Mouse (Mus musculus) ovary, postnatal 14 days (tissue): ENCODE results near the gene Rasgrf2.

Experiments used
- DNase-seq: peaks from one replicate; pipeline ENCODE4 v3.0.0; 2022; ENCODE audit warnings: low spot score

Rasgrf2 gene

DNA sequence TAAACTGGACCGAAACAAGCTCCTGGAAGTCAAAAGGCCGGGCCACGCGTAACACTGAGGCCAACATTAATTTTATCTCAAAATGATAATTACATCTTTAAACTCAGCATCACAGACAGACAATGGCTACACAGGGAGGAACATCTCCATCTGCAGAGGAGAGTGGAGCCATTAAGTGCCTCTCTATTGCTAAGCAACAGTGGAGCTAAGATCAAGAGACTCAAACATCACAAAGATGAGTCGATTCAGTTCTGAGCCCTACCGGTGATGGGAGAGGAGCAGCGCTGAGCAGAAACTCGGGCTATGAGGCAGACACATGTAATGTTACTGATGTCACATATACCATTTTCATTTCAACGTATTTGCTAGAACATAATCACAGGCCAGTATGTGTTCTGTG lies 191.3 kb downstream of the Rasgrf2 start:
- no peak for DNase-seq

DNA sequence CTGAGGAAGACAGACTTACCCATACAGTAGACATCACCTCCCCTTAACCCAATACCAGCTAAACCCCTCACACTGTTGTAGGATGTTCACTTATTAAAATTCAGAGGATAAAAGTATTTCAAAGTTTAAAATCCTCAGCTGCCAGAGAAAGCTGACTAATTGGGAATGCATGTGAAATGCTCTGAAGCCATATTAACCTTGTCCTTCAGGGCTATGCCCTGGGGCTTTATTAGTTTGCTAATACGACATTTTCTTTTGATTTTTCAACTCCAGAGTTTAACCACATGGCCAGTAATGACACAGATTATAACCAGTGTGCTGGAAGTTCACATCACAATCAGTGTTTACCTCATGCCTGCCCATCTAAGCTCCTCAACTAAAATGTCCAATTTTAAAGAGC lies 192.6 kb downstream of the Rasgrf2 start:
- no peak for DNase-seq

DNA sequence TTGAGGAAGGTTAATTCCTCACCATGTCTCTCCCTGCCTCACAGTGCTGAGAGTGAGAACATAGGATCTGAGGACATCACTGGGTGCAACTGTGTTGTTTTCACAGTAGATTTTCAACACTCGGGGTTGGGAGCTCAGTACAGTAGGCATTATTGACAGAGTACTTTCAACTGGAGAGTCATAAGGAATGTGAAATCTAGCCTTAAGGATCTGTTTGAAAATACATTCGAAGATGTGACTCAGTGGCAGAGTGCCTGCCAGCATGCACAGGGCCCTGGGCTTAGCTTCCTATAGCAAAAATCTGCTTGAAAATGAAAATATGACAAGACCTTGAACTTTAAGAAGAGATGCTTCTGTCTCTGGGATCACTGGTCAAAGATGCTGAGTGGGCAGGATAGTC lies 194.2 kb downstream of the Rasgrf2 start:
- no peak for DNase-seq

DNA sequence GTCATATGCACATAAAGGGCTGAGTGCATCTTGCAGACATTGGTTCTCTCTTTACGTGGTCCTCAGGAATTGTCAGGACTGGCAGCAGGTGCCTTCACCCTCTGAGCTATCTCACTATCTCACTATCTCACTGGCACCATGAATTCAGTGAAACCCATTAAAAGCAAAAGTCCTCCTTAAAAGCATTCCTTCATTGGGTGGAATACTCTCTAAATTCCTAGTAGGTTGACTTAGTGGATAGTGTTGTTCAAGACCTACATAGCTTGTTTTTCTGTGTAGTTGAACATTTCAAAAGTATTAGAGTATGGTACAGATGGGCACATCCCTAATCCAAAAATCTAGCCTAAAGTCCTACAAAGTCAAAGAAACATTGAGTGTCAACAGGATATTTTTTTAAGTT lies 199.3 kb downstream of the Rasgrf2 start:
- no peak for DNase-seq

DNA sequence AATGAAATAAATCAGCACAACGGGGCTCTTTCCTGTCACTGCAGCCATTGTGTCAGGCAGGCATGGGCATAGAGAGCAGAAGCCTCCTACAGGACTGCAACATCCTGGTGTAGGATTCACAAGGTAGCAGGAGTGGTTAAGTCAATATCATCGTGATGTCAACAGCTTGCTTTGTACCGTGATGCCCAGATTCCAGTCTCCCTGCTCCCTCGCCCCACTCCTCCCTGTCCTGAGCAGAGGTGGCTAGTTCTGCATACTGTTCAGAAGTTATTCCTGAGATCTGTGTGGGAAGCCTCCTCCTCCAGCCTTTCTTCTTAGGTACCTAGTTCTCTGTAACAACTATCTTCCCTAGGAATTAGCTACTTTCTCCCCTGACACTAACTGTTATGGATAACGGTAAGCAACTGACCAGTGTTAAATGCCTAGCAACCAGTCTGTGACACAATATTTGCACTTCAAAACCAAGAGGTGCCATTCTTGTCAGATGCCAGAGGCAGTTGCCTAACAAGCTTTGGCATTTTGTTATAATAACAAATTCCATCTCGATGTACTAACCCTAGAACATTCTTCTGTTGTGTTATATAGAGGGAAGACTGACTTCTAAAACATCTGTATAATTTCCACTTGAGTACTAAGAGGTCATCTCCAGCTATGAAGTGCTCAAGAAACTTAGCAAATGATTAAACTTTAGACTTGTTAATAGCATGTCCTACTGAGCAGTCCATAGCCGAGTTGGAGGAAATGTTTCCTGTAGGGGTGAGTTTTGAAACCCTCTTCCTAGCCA lies 201.3 kb downstream of the Rasgrf2 start:
- DNase-seq, result no peak

DNA sequence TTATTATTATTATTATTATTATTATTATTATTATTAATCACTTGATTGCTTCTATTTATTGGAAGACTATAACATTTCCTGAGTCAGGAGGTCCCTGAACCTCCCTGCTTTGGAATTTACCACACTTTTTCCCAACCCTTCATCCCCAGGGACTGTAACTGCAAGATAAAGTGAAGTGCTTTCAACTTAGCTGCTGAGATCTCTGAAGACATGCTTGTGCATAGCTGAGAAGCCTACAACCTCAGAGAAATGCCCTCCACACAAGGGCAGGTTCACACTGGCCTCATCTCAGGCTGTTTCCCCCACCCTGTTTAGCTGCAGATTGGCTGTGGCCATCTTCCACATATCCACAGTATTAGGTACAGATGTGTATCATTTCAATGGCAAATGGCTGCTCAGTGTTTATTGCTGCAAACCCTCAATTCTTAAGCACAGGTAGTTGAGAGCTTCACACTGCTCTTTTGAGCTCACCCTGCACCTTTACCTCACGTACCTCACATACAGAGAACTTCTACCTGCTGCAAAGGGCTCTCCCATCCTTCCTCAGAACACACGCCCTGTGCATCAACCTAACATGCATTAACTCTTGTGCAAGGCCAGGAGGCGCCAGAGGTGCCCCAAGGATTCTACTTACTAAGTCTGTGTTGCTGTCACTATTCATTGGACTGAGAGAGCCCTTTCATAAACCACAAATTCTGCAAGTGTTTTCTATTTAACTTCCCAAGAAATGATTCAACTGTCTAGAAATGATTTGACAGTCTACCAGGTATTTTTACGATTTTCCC lies 202.7 kb downstream of the Rasgrf2 start:
- DNase-seq, result no peak

DNA sequence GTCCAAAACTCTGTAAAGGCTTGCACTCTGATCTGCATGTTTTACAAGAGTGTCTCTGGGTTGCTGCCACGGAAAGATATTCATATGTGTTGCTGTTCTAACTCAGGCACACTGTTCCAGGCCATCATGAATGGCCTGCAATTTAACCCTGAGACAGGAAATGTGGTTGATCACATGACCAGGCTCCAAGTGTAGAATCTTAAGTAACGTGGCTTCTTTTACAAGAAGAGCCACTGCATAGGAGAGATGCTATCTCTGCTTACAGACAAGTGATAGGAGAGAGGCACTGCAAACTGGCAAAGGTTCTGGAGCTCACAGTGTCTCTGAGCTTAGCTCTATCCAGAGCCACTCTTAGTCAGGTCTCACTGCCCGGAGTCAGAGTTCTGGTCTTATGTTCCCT lies 210.4 kb downstream of the Rasgrf2 start:
- DNase-seq, result no peak

DNA sequence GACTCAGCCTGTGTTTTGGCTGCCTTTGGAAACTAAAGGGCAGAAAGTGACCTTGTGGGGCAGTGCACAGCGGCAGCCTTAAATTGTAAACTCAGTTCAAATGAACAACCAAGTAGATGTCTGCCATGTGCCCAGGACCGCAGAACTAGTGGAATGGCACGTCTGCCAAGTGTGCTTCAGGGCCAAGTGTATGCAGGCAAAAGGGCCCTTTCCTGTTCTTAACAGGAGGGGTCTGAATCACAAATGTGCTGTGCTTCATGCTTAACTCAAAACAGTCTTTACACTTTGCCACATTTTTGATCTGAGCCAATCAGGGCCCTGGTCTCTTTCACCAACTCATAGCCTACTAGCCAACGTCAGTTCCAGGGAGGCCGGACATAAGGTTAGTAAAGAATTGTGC lies 212.7 kb downstream of the Rasgrf2 start:
- no peak for DNase-seq

DNA sequence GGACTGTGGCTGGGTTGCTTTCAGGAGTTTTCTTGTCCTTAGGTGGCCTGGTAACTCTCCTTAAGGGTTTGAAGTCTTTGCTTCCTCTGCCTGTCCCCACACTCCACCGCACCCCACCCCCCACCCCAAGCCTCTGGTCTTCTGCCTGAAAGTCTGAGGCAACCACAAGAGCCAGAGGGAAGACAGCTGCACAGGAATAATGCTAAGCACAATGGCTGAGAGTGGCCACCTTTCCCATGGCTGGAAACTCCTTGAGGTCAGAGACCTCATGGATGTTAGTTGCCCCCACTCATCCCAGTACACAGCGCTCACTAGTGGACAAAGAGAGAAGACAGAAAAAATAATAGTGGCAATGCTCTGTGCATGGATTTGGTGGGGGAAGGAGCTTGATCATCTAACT lies 213.6 kb downstream of the Rasgrf2 start:
- DNase-seq, result no peak

DNA sequence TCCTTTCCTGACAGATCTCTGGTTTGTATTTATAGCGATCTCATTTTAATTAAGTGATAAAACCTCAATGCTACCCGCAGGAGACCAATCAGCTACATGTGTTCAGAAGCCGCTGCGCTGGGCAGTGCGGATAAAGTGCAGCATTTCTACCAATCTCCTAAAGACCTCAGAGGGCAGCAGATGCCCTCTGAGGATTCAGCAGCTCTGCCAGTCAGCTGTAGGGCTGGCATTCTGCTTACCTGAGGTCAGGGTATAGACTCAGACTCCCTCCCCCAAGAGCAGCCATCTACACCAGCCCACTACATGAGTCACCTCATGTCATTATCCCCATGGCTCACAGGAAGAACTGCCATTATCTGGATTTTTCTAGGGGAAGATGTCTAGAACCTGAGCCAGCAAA lies 215.1 kb downstream of the Rasgrf2 start:
- no peak for DNase-seq

DNA sequence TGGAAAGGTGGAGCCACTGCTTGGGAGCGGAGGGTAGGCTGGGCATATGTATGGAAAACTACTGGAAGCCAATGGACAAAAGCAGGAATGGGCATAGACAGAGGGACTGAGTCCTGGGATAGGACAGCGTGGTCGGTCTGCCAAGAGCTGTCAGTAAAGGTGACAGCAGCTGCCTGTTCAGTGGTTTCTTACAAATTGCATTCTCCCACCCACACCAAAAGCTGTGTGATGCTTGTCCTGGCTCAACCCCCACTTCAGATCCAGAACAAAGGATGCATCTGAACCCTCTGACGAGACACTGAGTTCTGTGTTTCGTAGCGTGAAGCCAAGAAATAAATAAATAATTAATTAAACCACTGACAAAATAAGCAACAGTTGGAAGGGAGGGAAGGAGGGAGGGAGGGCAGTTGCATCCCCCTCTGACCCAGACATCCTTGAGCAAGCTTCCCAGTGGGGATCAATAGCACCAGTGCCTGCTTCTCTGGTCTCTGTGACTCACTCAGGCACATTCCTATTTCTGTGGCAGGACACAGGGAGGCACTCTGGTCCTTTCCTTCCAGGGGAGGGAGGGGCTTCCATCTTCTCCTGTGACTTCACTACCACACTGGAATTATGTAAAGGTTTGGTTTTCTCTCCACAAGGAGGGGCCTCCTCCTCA lies 215.7 kb downstream of the Rasgrf2 start:
- no peak for DNase-seq

DNA sequence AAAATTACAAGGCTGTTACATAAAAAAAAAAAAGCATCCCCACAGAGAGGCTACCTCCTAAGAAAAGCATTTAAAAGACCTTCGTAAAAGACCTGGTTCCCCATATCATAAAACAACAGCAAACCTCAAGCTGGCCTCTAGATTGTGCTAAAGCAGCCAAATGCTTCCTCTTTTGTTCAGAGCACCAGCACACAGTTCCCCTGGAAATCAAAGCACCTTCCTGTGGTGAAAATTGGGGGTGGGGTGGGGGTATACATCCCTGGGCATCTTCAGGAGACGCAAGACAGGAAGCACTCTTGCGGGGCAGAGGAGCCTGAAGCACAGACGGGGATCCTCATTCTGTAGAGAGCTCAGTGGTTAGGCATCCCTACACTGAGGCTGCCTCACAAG lies 216.3 kb downstream of the Rasgrf2 start:
- DNase-seq, result no peak

DNA sequence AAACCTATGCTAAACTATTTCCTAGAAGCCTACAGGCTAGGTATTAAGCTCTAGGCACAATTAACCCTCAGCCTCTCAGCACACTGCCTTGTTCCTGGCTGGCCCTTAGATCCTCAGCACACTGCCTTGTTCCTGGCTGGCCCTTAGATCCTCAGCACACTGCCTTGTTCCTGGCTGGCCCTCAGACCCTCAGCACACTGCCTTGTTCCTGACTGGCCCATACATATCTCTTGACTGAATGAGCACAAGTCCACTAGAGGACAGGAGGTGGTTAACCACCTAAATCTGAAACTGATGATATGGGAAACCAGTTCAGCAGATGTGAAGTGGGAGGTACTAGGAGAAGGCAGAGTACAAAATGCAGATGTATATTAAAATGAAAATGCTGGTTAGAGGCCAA lies 219.8 kb downstream of the Rasgrf2 start:
- DNase-seq, result no peak

DNA sequence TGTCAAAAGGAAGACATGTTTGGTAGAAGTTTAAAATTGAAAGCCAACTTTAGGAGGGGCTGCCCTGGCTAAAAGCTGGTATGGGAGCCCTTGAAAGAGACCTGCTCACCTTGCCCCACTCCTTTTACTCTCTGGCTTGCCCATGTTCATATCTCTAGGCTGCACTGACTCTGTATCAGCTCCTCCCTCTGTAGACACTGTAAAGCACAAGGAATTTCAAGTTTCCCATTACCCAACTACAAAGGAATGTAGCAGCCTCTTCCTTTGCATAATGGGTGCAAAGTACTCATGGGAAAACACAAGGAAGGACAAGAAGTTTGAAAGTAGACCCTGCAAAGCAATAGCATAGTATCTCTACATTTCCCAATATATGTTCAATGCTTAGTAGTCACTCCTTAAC lies 220.2 kb downstream of the Rasgrf2 start:
- no peak for DNase-seq

DNA sequence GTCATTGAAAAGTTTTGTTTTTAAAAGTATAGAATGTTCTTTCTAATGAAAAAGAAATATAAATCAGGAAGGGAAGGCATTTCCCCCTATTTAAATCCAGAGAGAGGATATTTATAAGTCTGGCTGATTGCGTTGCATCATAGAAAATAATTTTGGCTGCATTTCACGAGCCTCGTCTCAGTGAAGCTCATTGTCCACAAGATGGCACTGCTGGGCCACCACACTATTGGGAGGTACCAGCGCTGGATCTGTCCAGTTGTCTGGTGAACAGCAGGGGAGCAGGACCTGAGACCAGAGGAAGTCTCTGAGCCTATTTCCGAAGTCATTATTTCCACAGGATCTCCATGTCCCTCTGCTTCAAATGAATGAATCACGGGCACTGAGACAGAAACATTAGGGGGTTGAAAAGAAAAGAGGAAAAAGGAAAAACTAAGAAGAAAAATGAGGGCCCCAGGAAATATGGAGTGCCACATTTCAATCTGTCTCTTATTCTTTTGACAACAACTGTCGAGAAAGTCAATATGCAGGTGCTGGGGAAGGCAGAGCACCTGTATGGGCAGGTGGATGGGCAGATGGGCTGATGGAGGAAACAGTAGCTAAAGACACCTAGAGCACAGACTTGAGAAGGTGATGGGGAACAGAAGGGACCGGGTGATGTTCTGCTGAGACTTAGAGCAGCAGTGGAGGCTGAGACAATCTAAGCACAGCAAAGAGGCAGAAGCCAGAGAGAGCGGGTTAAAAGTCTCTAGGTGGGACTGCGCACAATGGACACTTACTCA lies 223.1 kb downstream of the Rasgrf2 start:
- peak; percentile 64 for DNase-seq

DNA sequence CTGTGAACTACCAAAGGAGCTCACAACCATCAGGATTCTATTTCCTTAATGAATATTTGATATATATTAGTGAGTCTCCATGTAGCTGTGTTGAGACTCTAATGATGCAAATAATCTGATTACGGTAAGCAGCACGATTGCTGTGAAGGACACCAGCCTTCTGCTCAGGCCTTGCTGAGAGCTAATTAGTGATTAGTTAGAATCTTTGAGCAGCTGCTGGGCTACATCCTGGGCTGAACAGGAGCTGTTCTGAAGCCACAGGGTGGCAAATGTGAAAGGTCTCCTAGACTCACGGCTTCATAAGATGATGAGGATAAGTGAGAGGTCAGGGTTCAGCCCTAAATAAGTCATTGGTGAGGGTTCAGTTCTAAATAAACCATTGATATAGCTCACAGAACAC lies 225.1 kb downstream of the Rasgrf2 start:
- DNase-seq, result no peak

DNA sequence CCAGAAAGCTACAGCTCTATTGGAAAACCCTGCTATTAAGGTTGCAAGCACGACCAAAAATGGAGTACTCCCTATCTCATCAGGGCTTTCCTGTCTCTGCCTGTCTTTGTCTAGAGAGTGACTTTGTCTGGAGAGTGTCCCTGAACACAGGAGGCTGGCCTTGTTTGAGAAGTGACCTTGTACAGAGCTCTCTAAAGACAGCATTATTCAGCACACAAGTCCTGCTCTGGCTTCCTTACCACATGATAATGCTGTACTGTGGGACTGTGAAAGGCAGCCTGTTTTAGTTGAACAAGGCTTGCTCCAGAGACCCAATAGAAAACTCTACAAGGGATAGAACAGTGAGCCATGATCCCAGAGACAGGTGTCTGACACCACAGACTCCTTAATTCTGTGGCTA lies 235.0 kb downstream of the Rasgrf2 start:
- no peak for DNase-seq

DNA sequence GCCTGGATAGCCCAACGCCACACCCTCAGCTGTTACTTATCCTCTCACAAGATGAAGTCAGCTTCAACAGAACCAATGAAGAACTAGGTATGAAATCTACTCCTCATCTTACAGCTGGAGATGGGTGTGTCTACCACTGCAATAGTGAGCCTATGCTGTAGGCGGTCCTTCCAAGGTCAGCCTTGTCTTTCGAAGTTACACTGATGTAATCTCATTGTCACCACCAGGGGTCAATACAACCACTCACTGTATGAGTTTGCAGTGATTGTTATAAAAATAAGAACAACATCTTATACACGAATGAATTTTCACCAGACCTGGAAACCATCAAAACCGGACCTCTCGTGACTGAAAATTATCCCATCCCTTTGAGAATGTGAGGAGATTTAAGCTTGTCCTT lies 238.3 kb downstream of the Rasgrf2 start:
- no peak for DNase-seq

DNA sequence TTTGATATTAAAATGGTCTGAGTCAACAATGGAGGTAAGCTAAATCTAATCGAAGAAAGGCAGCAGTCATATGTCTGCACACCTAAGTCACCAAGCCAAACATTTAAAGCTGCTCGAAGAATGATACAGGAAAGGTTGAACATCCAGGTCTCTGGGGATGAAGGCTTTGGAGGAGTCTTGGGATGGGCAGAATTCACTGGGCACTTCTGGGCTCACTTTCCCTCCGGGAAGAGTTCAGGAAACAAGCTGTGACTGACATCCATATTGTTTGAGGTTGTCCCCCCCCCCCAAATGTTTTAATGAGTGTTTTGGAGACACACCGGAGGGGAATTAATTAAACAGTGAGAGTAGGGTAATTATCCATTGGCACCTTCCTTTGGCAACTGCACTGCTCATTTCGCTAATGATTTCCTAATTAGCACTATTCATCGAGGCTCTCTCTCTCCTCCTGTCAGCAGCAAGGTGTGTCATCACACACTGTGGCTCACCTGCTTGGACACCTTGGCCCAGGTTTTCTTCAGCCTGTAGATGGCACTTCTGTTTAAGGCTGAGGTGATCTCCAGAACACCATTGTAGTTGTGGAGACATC lies 241.3 kb downstream of the Rasgrf2 start:
- DNase-seq, result no peak

DNA sequence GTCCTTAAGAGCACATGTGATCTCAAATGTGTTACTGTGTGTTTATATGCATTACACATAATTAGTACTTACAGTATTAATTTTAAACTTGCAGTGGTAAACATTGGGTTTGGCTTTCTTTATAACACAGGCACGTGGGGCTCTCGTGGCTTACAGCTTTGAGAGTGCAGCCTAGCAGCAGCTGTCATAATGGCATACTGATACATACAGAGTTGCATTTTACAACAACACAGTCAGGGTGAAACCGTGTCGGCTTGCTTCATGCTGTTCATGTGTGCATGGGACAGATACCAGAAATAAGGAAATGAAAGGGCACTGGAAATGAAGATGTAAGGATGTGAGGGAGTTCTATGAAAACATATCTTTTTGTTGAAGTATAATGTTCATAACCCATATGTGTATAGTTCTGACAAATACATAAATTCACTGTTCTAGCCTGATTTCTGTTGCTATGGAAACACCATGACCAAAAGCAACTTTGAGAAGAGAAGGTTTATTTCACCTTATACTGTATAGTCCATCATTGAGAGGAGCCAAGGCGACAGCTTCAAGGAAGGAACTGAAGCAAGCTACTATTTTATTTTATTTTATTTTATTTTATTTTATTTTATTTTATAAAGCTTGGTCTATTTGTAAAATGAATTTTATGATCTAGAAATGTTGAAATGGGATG lies 246.6 kb downstream of the Rasgrf2 start:
- DNase-seq, result no peak

DNA sequence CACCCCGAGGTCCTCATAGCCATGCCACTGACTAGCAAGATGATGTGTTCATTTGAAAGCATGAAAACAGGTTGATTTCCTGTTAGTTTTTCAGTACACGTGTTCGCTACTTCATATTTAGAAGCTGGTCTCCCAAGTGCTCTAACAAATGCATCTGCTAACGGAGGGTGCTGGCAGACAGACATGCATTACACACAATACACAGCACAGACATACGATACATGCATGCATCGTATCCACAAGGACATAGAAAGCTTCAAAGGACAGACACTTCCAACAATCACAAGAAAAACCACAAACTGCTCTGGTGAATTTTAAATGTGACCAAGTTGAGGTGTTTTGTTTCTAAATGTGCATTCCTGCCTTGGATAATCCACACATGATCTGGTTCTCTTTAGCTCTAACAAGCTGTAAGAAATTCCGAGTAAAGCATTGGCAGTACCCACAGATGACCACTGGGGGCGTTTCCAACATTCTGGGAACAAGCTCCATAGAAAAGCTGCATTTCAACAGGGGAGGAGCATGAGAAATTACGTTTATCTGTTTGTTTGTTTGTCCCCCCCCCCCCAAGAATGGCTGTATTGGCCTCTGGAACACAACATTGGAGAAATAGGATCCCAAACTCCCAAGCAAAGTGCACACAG lies 249.5 kb downstream of the Rasgrf2 start:
- peak; percentile 21 for DNase-seq
